In the genomic region with DNA sequence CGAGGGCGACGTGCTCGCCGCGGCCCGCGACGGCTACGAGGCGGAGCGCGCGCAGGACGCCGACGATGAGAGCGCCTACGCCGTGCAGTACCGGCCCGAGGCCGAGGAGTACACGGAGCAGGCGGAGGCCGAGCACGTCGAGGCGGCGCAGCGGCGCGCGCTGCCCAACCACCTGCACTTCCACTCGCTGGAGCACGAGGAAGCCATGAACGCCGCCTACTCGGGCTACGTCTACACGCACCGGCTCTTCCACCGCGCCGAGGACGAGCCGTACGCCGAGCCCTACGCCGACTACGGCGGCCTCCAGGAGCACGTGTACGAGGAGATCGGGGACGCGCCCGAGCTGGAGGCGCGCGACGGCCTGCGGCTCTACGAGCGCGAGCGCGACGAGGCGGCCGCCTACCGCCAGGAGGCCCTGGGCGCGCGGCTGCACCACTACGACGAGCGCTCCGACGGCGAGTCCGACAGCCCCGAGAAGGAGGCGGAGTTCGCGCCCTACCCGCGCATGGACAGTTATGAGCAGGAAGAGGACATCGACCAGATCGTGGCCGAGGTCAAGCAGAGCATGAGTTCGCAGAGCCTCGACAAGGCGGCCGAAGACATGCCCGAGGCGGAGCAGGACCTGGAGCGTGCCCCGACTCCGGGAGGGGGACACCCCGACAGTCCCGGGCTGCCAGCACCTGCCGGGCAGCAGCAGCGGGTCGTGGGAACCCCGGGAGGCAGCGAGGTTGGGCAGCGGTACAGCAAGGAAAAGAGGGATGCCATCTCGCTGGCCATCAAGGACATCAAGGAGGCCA, we compare ENCODE assay signal across 8 mouse cellular contexts.
DNase-seq lines count a peak whose midpoint lies in the region; ATAC-seq and TF ChIP-seq lines count a peak whose summit lies in the region.

No protein-coding gene starts in this region.

- ATAC-seq in intestine, postnatal 0 days, result peak; percentile 86
- ATAC-seq in midbrain, embryonic 11.5 days (ENCODE audit: low FRiP score), result peak; percentile 83
- ATAC-seq in stomach, embryonic 15.5 days (ENCODE audit: insufficient read depth, low FRiP score, low read depth), result peak; percentile 41

- H3K36me3 ChIP-seq in intestine, postnatal 0 days (ENCODE audit: control insufficient read depth, insufficient read depth), result no peaks in the 10 kb centered on the region
- no peaks in the 10 kb centered on the region for H3K36me3 ChIP-seq in midbrain, embryonic 11.5 days (ENCODE audit: control insufficient read depth, insufficient read depth, low read length)
- no peaks in the 10 kb centered on the region for H3K36me3 ChIP-seq in stomach, embryonic 15.5 days

- intact Hi-C loops in left cerebral cortex, postnatal 4 days (cut with DNase I), result loop anchor here (10.0 kb wide), 1 partner anchor 128 kb away; no protein-coding TSS in a partner anchor

- H3K27ac ChIP-seq in intestine, postnatal 0 days (ENCODE audit: low read depth, low read length), result no peak overlapping the region
- H3K27ac ChIP-seq in midbrain, embryonic 11.5 days (ENCODE audit: low read depth, low read length), result no peak overlapping the region
- H3K27ac ChIP-seq in stomach, embryonic 15.5 days, result no peak overlapping the region

- TF ChIP-seq CTCF in intestine, postnatal 0 days (IDR thresholded peaks at IDR 0.05; ENCODE audit: low read depth), result peak; percentile 64

- 22% methylated on average over 109 of the region's 110 CpGs for WGBS in intestine, postnatal 0 days
- WGBS in midbrain, embryonic 11.5 days, result 18% methylated on average over 107 of the region's 110 CpGs
- WGBS in stomach, embryonic 15.5 days, result 17% methylated on average over 110 of the region's 110 CpGs

- DNase-seq in ZHBTc4 (ENCODE audit: low read depth, low spot score), result peak; percentile 91
- DNase-seq in embryo, embryonic 9.5 days (ENCODE audit: extremely low spot score), result peak; percentile 51
- DNase-seq in gastrocnemius, postnatal 4 days (ENCODE audit: low spot score in 2 of 2), result peak; percentile 37 to 71
- DNase-seq in left cerebral cortex, postnatal 4 days, result peak; percentile 64
- peak; percentile 91 for DNase-seq in midbrain, embryonic 11.5 days (ENCODE audit: low spot score, missing footprints)
- no peak for DNase-seq in natural killer cell, adult 2 months (ENCODE audit: low spot score in 2 of 2)

- peak overlapping the region; percentile 36 for H3K4me3 ChIP-seq in intestine, postnatal 0 days (ENCODE audit: low read depth, low read length)
- peak overlapping the region; percentile 31 for H3K4me3 ChIP-seq in midbrain, embryonic 11.5 days (ENCODE audit: low read depth, low read length)
- H3K4me3 ChIP-seq in stomach, embryonic 15.5 days (replicated peaks), result peak overlapping the region; percentile 40

- H3K4me2 ChIP-seq in intestine, postnatal 0 days (replicated peaks; ENCODE audit: low read depth), result peak overlapping the region; percentile 61
- H3K4me2 ChIP-seq in midbrain, embryonic 11.5 days, result peak overlapping the region; percentile 49
- H3K4me2 ChIP-seq in stomach, embryonic 15.5 days, result peak overlapping the region; percentile 67

- H3K27me3 ChIP-seq in intestine, postnatal 0 days (replicated peaks; ENCODE audit: control insufficient read depth, insufficient read depth, low read length), result peaks cover 27% of the 10 kb centered on the region
- peaks cover 40% of the 10 kb centered on the region for H3K27me3 ChIP-seq in midbrain, embryonic 11.5 days (ENCODE audit: control insufficient read depth, insufficient read depth, low read length)
- peaks cover 31% of the 10 kb centered on the region for H3K27me3 ChIP-seq in stomach, embryonic 15.5 days (replicated peaks)

- H3K9me3 ChIP-seq in intestine, postnatal 0 days (ENCODE audit: control insufficient read depth), result no peaks in the 10 kb centered on the region
- H3K9me3 ChIP-seq in midbrain, embryonic 11.5 days (ENCODE audit: control insufficient read depth, low read length), result no peaks in the 10 kb centered on the region
- H3K9me3 ChIP-seq in stomach, embryonic 15.5 days, result no peaks in the 10 kb centered on the region

- H3K9ac ChIP-seq in intestine, postnatal 0 days (ENCODE audit: low read depth, low read length), result no peak overlapping the region
- peak overlapping the region; percentile 43; the same call in 1 of the 2 replicates for H3K9ac ChIP-seq in midbrain, embryonic 11.5 days (ENCODE audit: low read length)
- no peak overlapping the region for H3K9ac ChIP-seq in stomach, embryonic 15.5 days

- H3K4me1 ChIP-seq in intestine, postnatal 0 days (replicated peaks; ENCODE audit: control insufficient read depth, insufficient read depth, low read length), result no peaks in the 10 kb centered on the region
- H3K4me1 ChIP-seq in midbrain, embryonic 11.5 days (ENCODE audit: control insufficient read depth, insufficient read depth, low read length), result peaks cover 1% of the 10 kb centered on the region; the same call in 1 of the 2 replicates
- H3K4me1 ChIP-seq in stomach, embryonic 15.5 days, result no peaks in the 10 kb centered on the region

Comparison
In these comparisons a context has a peak if more than half of its experiments do, and no peak if none do; other contexts are left out.
1. DNase-seq: peak in ZHBTc4 (single experiment), embryo, embryonic 9.5 days (single experiment), gastrocnemius, postnatal 4 days (2 of 2), left cerebral cortex, postnatal 4 days (single experiment) and midbrain, embryonic 11.5 days (single experiment); none in natural killer cell, adult 2 months (0 of 2).
2. Peak in every context shown above with its lines, with median percentiles within 50 percentile points of each other: ATAC-seq, H3K4me2 ChIP-seq and H3K4me3 ChIP-seq.